Mouse (Mus musculus) kidney, adult 18-20 months (tissue): Measurements from ENCODE around the gene Pola2.

ENCODE experiments used
- DNase-seq: peaks from one replicate; pipeline ENCODE4 v3.0.0; 2021

The Pola2 gene

GRCm38 (mm10) chr19:5892735-5893134, 71.3 kb downstream of the Pola2 start:
- DNase-seq, result no peak

- DNase-seq, result no peak
Observed at GRCm38 (mm10) chr19:5892262-5892661, 71.7 kb downstream of the Pola2 start.

- no peak for DNase-seq
Observed at GRCm38 (mm10) chr19:5891521-5892258, 72.3 kb downstream of the Pola2 start.
